Mouse (Mus musculus): Measurements from ENCODE around the gene Maml3.
A peak's percentile ranks its signal among the peaks of the same experiment; 100 is the strongest.

Gene Maml3

GRCm38 (mm10) chr3:51860458-51860857 lies 244.4 kb downstream of the Maml3 start:
- no peak for DNase-seq

- DNase-seq = no peak
Observed at GRCm38 (mm10) chr3:51859208-51859607, 245.7 kb downstream of the Maml3 start.

GRCm38 (mm10) chr3:51854152-51854551 lies 250.7 kb downstream of the Maml3 start:
- DNase-seq = no peak

- no peak for DNase-seq
Observed at GRCm38 (mm10) chr3:51853610-51854009, 251.3 kb downstream of the Maml3 start.

GRCm38 (mm10) chr3:51852692-51853091 lies 252.2 kb downstream of the Maml3 start:
- DNase-seq = no peak

- no peak for DNase-seq
Observed at GRCm38 (mm10) chr3:51851596-51851995, 253.3 kb downstream of the Maml3 start.

- no peak for DNase-seq
Observed at GRCm38 (mm10) chr3:51849462-51849861, 255.4 kb downstream of the Maml3 start.

GRCm38 (mm10) chr3:51847262-51847661 lies 257.6 kb downstream of the Maml3 start:
- no peak for DNase-seq

GRCm38 (mm10) chr3:51844255-51844654 lies 260.6 kb downstream of the Maml3 start:
- no peak for DNase-seq

- no peak for DNase-seq
Observed at GRCm38 (mm10) chr3:51842140-51842539, 262.7 kb downstream of the Maml3 start.

- DNase-seq = no peak
Observed at GRCm38 (mm10) chr3:51841598-51841997, 263.3 kb downstream of the Maml3 start.

- DNase-seq = no peak
Observed at GRCm38 (mm10) chr3:51841177-51841576, 263.7 kb downstream of the Maml3 start.

- DNase-seq = no peak
Observed at GRCm38 (mm10) chr3:51840095-51840805, 264.6 kb downstream of the Maml3 start.

- DNase-seq = no peak
Observed at GRCm38 (mm10) chr3:51839353-51839715, 265.5 kb downstream of the Maml3 start.

- no peak for DNase-seq
Observed at GRCm38 (mm10) chr3:51838696-51839352, 266.1 kb downstream of the Maml3 start.

- DNase-seq = peak in 1 of 2 experiments; percentile 63
Observed at GRCm38 (mm10) chr3:51832985-51833384, 271.9 kb downstream of the Maml3 start.

GRCm38 (mm10) chr3:51830821-51831429 lies 274.0 kb downstream of the Maml3 start:
- DNase-seq = peak in 1 of 2 experiments; percentile 36

GRCm38 (mm10) chr3:51825530-51825929 lies 279.3 kb downstream of the Maml3 start:
- DNase-seq = no peak

- peak; percentile 80 for DNase-seq
Observed at GRCm38 (mm10) chr3:51824506-51824905, 280.4 kb downstream of the Maml3 start.

- DNase-seq = no peak
Observed at GRCm38 (mm10) chr3:51821551-51821950, 283.3 kb downstream of the Maml3 start.

- no peak for DNase-seq
Observed at GRCm38 (mm10) chr3:51819109-51819508, 285.8 kb downstream of the Maml3 start.

GRCm38 (mm10) chr3:51817919-51818318 lies 287.0 kb downstream of the Maml3 start:
- DNase-seq = no peak

GRCm38 (mm10) chr3:51817329-51817728 lies 287.5 kb downstream of the Maml3 start:
- DNase-seq = no peak

Measured in cerebellum, postnatal 25 days (tissue).